Mouse (Mus musculus): ENCODE data around the gene Trim58. TPM values are rescaled to one million over a fixed set of nuclear protein-coding genes. Genes with fewer than 3 reads are reported as not detected.

The Trim58 gene
- polyA plus RNA-seq, 1 experiment from 2014 or later, result not detected

- ATAC-seq (ENCODE audit: low FRiP score, low TSS enrichment), result no peak
- Histone ChIP-seq H3K4me3 (ENCODE audit: low read length) (no peak overlapping the region), H3K27ac (ENCODE audit: low read length) (no peak overlapping the region), H3K27me3 (ENCODE audit: insufficient read depth, low read length) (no peaks in the 10 kb centered on the region), H3K9me3 (ENCODE audit: low read length) (no peaks in the 10 kb centered on the region), H3K4me1 (ENCODE audit: insufficient read depth, low read length) (no peaks in the 10 kb centered on the region), H3K9ac (replicated peaks; ENCODE audit: low read length) (no peak overlapping the region), H3K4me2 (replicated peaks; ENCODE audit: low read depth, low read length) (no peak overlapping the region), H3K36me3 (ENCODE audit: insufficient read depth, low read length) (no peaks in the 10 kb centered on the region)
Observed at GRCm38 (mm10) chr11:58614526-58614925, 25.7 kb upstream of the Trim58 start.

- WGBS, result 95% methylated on average over 4 of the region's 4 CpGs
- no peak within 1 kb of the TSS for H3K4me3 ChIP-seq (ENCODE audit: low read length)
- H3K27ac ChIP-seq (ENCODE audit: low read length), result no peak within 1 kb of the TSS
- no peaks in the 10 kb centered on the region for H3K36me3 ChIP-seq (ENCODE audit: insufficient read depth, low read length)
- H3K9me3 ChIP-seq (ENCODE audit: low read length), result no peaks in the 10 kb centered on the region
- no peaks in the 10 kb centered on the region for H3K4me1 ChIP-seq (ENCODE audit: insufficient read depth, low read length)
- no peak within 1 kb of the TSS for H3K9ac ChIP-seq (replicated peaks; ENCODE audit: low read length)
- no peak within 1 kb of the TSS for H3K4me2 ChIP-seq (replicated peaks; ENCODE audit: low read depth, low read length)
- no peaks in the 10 kb centered on the region for H3K27me3 ChIP-seq (ENCODE audit: insufficient read depth, low read length)
- ATAC-seq (ENCODE audit: low FRiP score, low TSS enrichment), result no peak
Observed at GRCm38 (mm10) chr11:58615975-58616374, 24.3 kb upstream of the Trim58 start, which contains the start of gene 2210407C18Rik. Gene 2210407C18Rik, minus strand, starts transcription at chr11:58616075.

GRCm38 (mm10) chr11:58618369-58618768 is 21.9 kb upstream of the Trim58 start:
- no peak for ATAC-seq (ENCODE audit: low FRiP score, low TSS enrichment)
- H3K27ac ChIP-seq (ENCODE audit: low read length), result no peak overlapping the region

GRCm38 (mm10) chr11:58618793-58619192 is 21.5 kb upstream of the Trim58 start:
- Histone ChIP-seq H3K4me1 (ENCODE audit: insufficient read depth, low read length) (no peaks in the 10 kb centered on the region), H3K36me3 (ENCODE audit: insufficient read depth, low read length) (no peaks in the 10 kb centered on the region), H3K27me3 (ENCODE audit: insufficient read depth, low read length) (no peaks in the 10 kb centered on the region), H3K4me3 (ENCODE audit: low read length) (no peak overlapping the region), H3K9ac (replicated peaks; ENCODE audit: low read length) (no peak overlapping the region), H3K4me2 (replicated peaks; ENCODE audit: low read depth, low read length) (no peak overlapping the region), H3K27ac (ENCODE audit: low read length) (no peak overlapping the region), H3K9me3 (ENCODE audit: low read length) (no peaks in the 10 kb centered on the region)
- no peak for ATAC-seq (ENCODE audit: low FRiP score, low TSS enrichment)
- 81% methylated on average over 6 of the region's 6 CpGs for WGBS

More at GRCm38 (mm10) chr11:58618369-58618768, 21.9 kb upstream of the Trim58 start:
- WGBS, result 77% methylated on average over 3 of the region's 3 CpGs
- H3K27me3 ChIP-seq (ENCODE audit: insufficient read depth, low read length), result no peaks in the 10 kb centered on the region
- H3K4me1 ChIP-seq (ENCODE audit: insufficient read depth, low read length), result no peaks in the 10 kb centered on the region
- H3K4me3 ChIP-seq (ENCODE audit: low read length), result no peak overlapping the region
- H3K4me2 ChIP-seq (replicated peaks; ENCODE audit: low read depth, low read length), result no peak overlapping the region
- no peaks in the 10 kb centered on the region for H3K9me3 ChIP-seq (ENCODE audit: low read length)
- H3K36me3 ChIP-seq (ENCODE audit: insufficient read depth, low read length), result no peaks in the 10 kb centered on the region
- H3K9ac ChIP-seq (replicated peaks; ENCODE audit: low read length), result no peak overlapping the region

GRCm38 (mm10) chr11:58626146-58626545 is 14.1 kb upstream of the Trim58 start:
- no peak overlapping the region for H3K27ac ChIP-seq (ENCODE audit: low read length)
- H3K4me2 ChIP-seq (replicated peaks; ENCODE audit: low read depth, low read length), result no peak overlapping the region
- no peak overlapping the region for H3K4me3 ChIP-seq (ENCODE audit: low read length)
- no peaks in the 10 kb centered on the region for H3K4me1 ChIP-seq (ENCODE audit: insufficient read depth, low read length)
- no peak overlapping the region for H3K9ac ChIP-seq (replicated peaks; ENCODE audit: low read length)
- H3K27me3 ChIP-seq (ENCODE audit: insufficient read depth, low read length), result no peaks in the 10 kb centered on the region
- H3K36me3 ChIP-seq (ENCODE audit: insufficient read depth, low read length), result no peaks in the 10 kb centered on the region
- 57% methylated on average over 4 of the region's 4 CpGs for WGBS
- H3K9me3 ChIP-seq (ENCODE audit: low read length), result no peaks in the 10 kb centered on the region
- no peak for ATAC-seq (ENCODE audit: low FRiP score, low TSS enrichment)

- H3K36me3 ChIP-seq (ENCODE audit: insufficient read depth, low read length), result no peaks in the 10 kb centered on the region
- no peak within 1 kb of the TSS for H3K9ac ChIP-seq (replicated peaks; ENCODE audit: low read length)
- no peak within 1 kb of the TSS for H3K4me3 ChIP-seq (ENCODE audit: low read length)
- no peak within 1 kb of the TSS for H3K27ac ChIP-seq (ENCODE audit: low read length)
- no peaks in the 10 kb centered on the region for H3K9me3 ChIP-seq (ENCODE audit: low read length)
- H3K4me1 ChIP-seq (ENCODE audit: insufficient read depth, low read length), result no peaks in the 10 kb centered on the region
- H3K27me3 ChIP-seq (ENCODE audit: insufficient read depth, low read length), result no peaks in the 10 kb centered on the region
- ATAC-seq (ENCODE audit: low FRiP score, low TSS enrichment), result no peak
- H3K4me2 ChIP-seq (replicated peaks; ENCODE audit: low read depth, low read length), result no peak within 1 kb of the TSS
- 73% methylated on average over 5 of the region's 5 CpGs for WGBS
Observed at GRCm38 (mm10) chr11:58630401-58630800, 9.9 kb upstream of the Trim58 start, which contains the start of gene Olfr323. Gene Olfr323, minus strand, starts transcription at chr11:58630501.

- H3K9me3 ChIP-seq (ENCODE audit: low read length), result no peaks in the 10 kb centered on the region
- H3K36me3 ChIP-seq (ENCODE audit: insufficient read depth, low read length), result no peaks in the 10 kb centered on the region
- H3K4me1 ChIP-seq (ENCODE audit: insufficient read depth, low read length), result no peaks in the 10 kb centered on the region
- no peak for ATAC-seq (ENCODE audit: low FRiP score, low TSS enrichment)
- no peak overlapping the region for H3K27ac ChIP-seq (ENCODE audit: low read length)
- H3K4me3 ChIP-seq (ENCODE audit: low read length), result no peak overlapping the region
- H3K27me3 ChIP-seq (ENCODE audit: insufficient read depth, low read length), result 0 out of 2 replicates have a peak, but pooled peaks cover 7% of the 10 kb centered on the region
- no peak overlapping the region for H3K9ac ChIP-seq (replicated peaks; ENCODE audit: low read length)
- WGBS, result 68% methylated on average over 4 of the region's 4 CpGs
- H3K4me2 ChIP-seq (replicated peaks; ENCODE audit: low read depth, low read length), result no peak overlapping the region
Observed at GRCm38 (mm10) chr11:58634878-58635277, 5.4 kb upstream of the Trim58 start.

GRCm38 (mm10) chr11:58636376-58636977 is 3.8 kb upstream of the Trim58 start:
- Histone ChIP-seq H3K27ac (ENCODE audit: low read length) (no peak overlapping the region), H3K27me3 (ENCODE audit: insufficient read depth, low read length) (0 out of 2 replicates have a peak, but pooled peaks cover 13% of the 10 kb centered on the region), H3K4me2 (replicated peaks; ENCODE audit: low read depth, low read length) (no peak overlapping the region), H3K4me3 (ENCODE audit: low read length) (no peak overlapping the region), H3K9me3 (ENCODE audit: low read length) (no peaks in the 10 kb centered on the region), H3K9ac (replicated peaks; ENCODE audit: low read length) (no peak overlapping the region), H3K36me3 (ENCODE audit: insufficient read depth, low read length) (no peaks in the 10 kb centered on the region), H3K4me1 (ENCODE audit: insufficient read depth, low read length) (peaks cover 2% of the 10 kb centered on the region; the same call in 1 of the 2 replicates)
- ATAC-seq (ENCODE audit: low FRiP score, low TSS enrichment), result no peak
- 13% methylated on average over 3 of the region's 4 CpGs for WGBS

GRCm38 (mm10) chr11:58638176-58638701 is 2.0 kb upstream of the Trim58 start:
- Histone ChIP-seq H3K27me3 (ENCODE audit: insufficient read depth, low read length) (peaks cover 16% of the 10 kb centered on the region; the same call in 1 of the 2 replicates), H3K36me3 (ENCODE audit: insufficient read depth, low read length) (no peaks in the 10 kb centered on the region), H3K4me2 (replicated peaks; ENCODE audit: low read depth, low read length) (no peak overlapping the region), H3K4me3 (ENCODE audit: low read length) (no peak overlapping the region), H3K9ac (replicated peaks; ENCODE audit: low read length) (no peak overlapping the region), H3K27ac (ENCODE audit: low read length) (no peak overlapping the region), H3K4me1 (ENCODE audit: insufficient read depth, low read length) (peaks cover 2% of the 10 kb centered on the region; the same call in 1 of the 2 replicates), H3K9me3 (ENCODE audit: low read length) (no peaks in the 10 kb centered on the region)
- WGBS, result 37% methylated on average over 7 of the region's 7 CpGs
- no peak for ATAC-seq (ENCODE audit: low FRiP score, low TSS enrichment)

GRCm38 (mm10) chr11:58641057-58641456 is 792 bp downstream of the Trim58 start:
- H3K27ac ChIP-seq (ENCODE audit: low read length), result no peak overlapping the region
- no peak overlapping the region for H3K9ac ChIP-seq (replicated peaks; ENCODE audit: low read length)
- peak overlapping the region; percentile 57 for H3K4me2 ChIP-seq (replicated peaks; ENCODE audit: low read depth, low read length)
- H3K27me3 ChIP-seq (ENCODE audit: insufficient read depth, low read length), result peaks cover 16% of the 10 kb centered on the region; the same call in 1 of the 2 replicates
- peak overlapping the region; percentile 36; the same call in 1 of the 2 replicates for H3K4me3 ChIP-seq (ENCODE audit: low read length)
- H3K9me3 ChIP-seq (ENCODE audit: low read length), result no peaks in the 10 kb centered on the region
- H3K36me3 ChIP-seq (ENCODE audit: insufficient read depth, low read length), result no peaks in the 10 kb centered on the region
- 27% methylated on average over 14 of the region's 14 CpGs for WGBS
- peaks cover 2% of the 10 kb centered on the region; the same call in 1 of the 2 replicates for H3K4me1 ChIP-seq (ENCODE audit: insufficient read depth, low read length)
- ATAC-seq (ENCODE audit: low FRiP score, low TSS enrichment), result 0 out of 2 replicates have a peak, but pooled peaks have one; percentile 2
